Mouse (Mus musculus) effector memory CD4-positive, alpha-beta T cell, adult 7 months (primary cell): ENCODE data around the gene Eya3. TPM values are rescaled to one million over a fixed set of nuclear protein-coding genes. Genes with fewer than 3 reads are reported as not detected.

Source experiments
- polyA plus RNA-seq: library from polyadenylated mRNA; unstranded; fragments of 100-300 nt; shearing (Covaris generic); gene quantifications from one replicate; pipeline ENCODE4 v1.2.1, GENCODE M21; 2017

Eya3 gene
- 39.0 TPM for polyA plus RNA-seq

DNA sequence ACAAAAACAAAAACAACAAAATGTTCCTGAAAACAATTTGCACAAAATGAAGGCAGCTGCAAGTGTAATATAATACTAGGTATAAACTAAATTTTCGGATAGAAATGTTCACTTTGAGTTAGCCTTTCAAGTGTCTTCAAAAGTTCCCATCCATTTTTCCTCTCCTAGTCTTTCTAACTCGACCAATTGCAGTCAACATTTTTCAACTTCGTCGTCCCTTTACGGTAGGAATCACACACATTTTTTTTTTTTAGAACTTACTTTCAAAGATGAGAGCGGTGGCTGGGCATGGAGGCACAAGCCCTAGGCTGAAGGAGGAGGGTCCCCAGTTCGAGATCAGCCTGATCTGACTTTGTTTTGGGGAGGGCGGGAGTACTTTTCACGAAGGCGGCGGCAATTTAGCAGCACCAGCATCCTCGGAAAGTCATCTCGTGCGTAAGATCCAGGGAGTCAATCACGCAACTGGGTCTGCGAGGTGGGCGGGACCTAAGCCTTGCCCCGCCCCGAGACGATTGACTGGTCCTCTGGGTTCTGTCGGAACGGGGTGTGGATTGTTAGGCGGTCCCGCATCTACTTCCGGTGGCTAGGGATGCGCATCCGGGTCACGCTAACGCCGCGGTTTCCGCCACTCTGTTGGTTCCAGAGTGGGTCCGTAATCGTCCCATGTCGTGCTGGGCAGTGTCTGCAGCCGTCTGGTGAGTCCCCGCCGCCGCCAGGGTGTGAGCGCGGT lies at the start of gene Eya3:
Gene Eya3, plus strand, starts transcription at position 527 of the 730 bp plus-strand sequence.

GRCm38 (mm10) chr4:132732148-132732684 lies 93.4 kb downstream of the Eya3 start, which contains the start of gene Xkr8:
Gene Xkr8, minus strand, starts transcription at chr4:132732546.

GRCm38 (mm10) chr4:132756974-132757373 lies 118.2 kb downstream of the Eya3 start, which contains the start of gene Smpdl3b:
Gene Smpdl3b, minus strand, starts transcription at chr4:132757252.

GRCm38 (mm10) chr4:132767914-132768876 lies 129.4 kb downstream of the Eya3 start, which contains the start of gene Rpa2:
Gene Rpa2, plus strand, starts transcription at chr4:132768332.

Other genes with a start within 250 kb of the Eya3 start
- 5.2 TPM for gene Phactr4, start 216.5 kb upstream of the Eya3 start, polyA plus RNA-seq
- 7.7 TPM for gene Med18, start 175.1 kb upstream of the Eya3 start, polyA plus RNA-seq
- gene Sesn2, start 128.5 kb upstream of the Eya3 start, polyA plus RNA-seq: 15.2 TPM
- 97.0 TPM for gene Atpif1, start 105.3 kb upstream of the Eya3 start, polyA plus RNA-seq
- gene Dnajc8, start 103.4 kb upstream of the Eya3 start, polyA plus RNA-seq: 234 TPM
- gene Ptafr, start 74.9 kb upstream of the Eya3 start, polyA plus RNA-seq: not detected
- 2.5 TPM for gene Xkr8, start 93.6 kb downstream of the Eya3 start, polyA plus RNA-seq
- 14.2 TPM for gene Smpdl3b, start 118.3 kb downstream of the Eya3 start, polyA plus RNA-seq
- 264 TPM for gene Rpa2, start 129.3 kb downstream of the Eya3 start, polyA plus RNA-seq
- 4.6 TPM for gene Themis2, start 157.4 kb downstream of the Eya3 start, polyA plus RNA-seq
- 34.4 TPM for gene Ppp1r8, start 204.2 kb downstream of the Eya3 start, polyA plus RNA-seq
- gene Stx12, start 245.5 kb downstream of the Eya3 start, polyA plus RNA-seq: 22.9 TPM